Mouse (Mus musculus) brain, embryonic 14.5 days (tissue): ENCODE measurements at regions not wholly inside any gene's neighbourhood (a gene's known extent, or its start where the extent isn't known, plus 50 kb on each side); places are given as distances from the start of the nearest gene placed in this dataset.

Experiments
- DNase-seq: peaks from one replicate; pipeline ENCODE4 v3.0.0-alpha.2; 2011; ENCODE audit warnings: low read depth
- CTCF ChIP-seq: fragments of 200-500 bp; IDR thresholded peaks from 2 replicates; pipeline ENCODE4 v1.5.1; 2012; ENCODE audit warnings: inconsistent platforms, mild to moderate bottlenecking, moderate library complexity, borderline replicate concordance; ENCODE audit not compliant: insufficient read depth, insufficient read length; ENCODE audit errors: extremely low read depth
- POLR2A ChIP-seq: fragments of 200-500 bp; IDR thresholded peaks from 2 replicates; pipeline ENCODE4 v1.6.1; 2012; ENCODE audit warnings: mild to moderate bottlenecking, inconsistent platforms, borderline replicate concordance; ENCODE audit not compliant: poor library complexity, insufficient read depth, insufficient read length, severe bottlenecking; ENCODE audit errors: extremely low read depth

DNA sequence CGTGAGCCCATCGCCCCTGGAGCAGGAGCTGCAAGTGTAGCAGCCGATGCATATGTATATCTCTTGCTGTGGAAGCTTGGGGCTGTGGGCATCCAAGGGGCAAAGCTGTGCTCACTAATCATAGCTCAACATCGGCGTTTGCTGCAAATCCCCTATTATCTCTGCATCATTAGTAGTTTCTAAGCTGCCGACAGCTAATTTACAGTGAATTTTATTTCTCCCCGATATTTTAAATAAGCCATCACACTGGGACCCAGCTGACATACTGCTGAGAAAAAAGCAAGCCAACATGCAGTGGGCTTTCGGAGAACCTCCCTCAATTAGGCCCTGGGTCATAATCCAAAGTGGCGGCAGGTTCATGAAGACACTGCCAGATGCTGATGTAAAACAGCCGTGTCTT lies 313.3 kb upstream of the Eef2kmt start:
- DNase-seq: peak; percentile 77
- TF ChIP-seq CTCF: no peak
- TF ChIP-seq POLR2A: no peak

GRCm38 (mm10) chr16:5549026-5549425 lies 293.2 kb upstream of the Eef2kmt start:
- DNase-seq: peak; percentile 38
- TF ChIP-seq POLR2A (no peak), CTCF (no peak)

- TF ChIP-seq CTCF (no peak), POLR2A (no peak)
- DNase-seq: no peak
Measured at GRCm38 (mm10) chr16:5548602-5549001, 292.8 kb upstream of the Eef2kmt start.

GRCm38 (mm10) chr16:5546808-5547207 lies 291.0 kb upstream of the Eef2kmt start:
- DNase-seq: no peak
- peak; percentile 19; the same call in 1 of the 2 replicates for TF ChIP-seq CTCF
- TF ChIP-seq POLR2A: no peak

DNA sequence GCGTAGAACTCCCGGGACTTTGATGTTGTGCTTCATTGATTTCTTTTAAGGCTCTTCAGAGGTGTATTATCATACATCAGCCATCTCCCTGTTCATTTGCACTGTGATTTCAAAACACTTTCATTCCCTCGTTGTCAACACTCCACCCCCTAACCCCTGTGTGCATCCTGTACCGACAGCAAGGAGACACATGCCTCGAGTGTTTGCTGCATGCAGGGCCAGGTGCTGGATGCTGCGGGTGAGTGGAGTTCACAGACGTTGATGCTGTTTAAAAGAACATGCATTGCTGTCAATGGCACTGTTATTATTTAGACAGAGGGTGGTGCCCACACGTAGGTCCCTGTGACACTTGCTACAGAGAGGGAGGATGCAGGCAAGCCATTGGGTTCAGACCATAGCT lies 290.0 kb upstream of the Eef2kmt start:
- peak; percentile 46 for DNase-seq
- TF ChIP-seq CTCF: no peak
- no peak for TF ChIP-seq POLR2A

DNA sequence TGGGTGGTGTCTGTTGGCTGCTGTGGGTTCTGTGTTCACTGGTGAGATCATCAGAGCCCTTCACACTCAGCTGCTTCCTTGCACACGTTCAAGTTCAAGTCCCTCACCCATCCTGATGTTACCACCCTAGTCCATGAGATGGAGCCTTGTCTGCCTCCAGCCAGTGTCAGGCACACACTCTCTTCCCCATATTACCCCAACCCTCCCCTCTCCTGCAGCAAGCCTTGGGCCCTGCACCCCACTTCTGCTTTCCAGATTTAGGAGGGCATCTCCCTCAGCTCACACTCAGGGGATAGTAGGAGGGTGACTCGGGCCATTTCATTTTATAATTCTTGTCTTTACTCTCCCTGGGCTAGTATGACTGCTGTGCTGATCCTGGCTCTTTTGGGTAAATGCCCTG lies 288.7 kb upstream of the Eef2kmt start:
- TF ChIP-seq CTCF (no peak), POLR2A (no peak)

DNA sequence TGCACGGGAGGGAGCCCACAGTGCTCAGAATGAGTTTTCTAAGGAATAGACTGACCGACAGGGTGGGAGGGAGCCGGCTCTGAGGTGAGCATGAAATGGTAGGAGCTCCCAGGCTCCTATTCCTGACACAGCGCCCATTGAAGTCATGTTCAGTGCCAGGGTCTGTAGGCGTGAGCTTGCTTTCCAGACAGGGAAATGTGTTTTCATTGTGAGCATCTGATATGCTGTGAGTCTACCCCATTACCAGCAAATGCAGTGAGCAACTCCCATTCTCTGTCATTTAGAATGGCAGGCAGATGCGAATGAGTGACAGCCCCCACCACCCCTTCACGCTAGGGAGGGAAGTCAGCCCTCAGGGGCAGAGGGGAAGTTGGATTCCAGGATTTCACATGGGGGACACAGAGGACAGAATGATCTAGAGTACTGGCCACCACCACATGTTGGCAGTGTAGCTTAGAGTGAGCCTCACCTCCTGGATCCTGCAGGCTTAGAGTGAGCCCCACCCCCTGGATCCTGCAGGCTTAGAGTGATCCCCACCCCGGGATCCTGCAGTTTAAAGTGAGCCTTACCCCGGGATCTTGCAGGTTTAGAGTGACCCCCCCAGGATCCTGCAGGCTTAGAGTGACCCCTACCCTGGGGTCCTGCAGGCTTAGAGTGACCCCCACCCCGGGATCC lies 283.2 kb upstream of the Eef2kmt start:
- DNase-seq: peak; percentile 38
- no peak for TF ChIP-seq POLR2A
- TF ChIP-seq CTCF: no peak

More for the DNA sequence above, 288.7 kb upstream of the Eef2kmt start:
- DNase-seq: no peak

- no peak for TF ChIP-seq POLR2A
- peak; percentile 55; the same call in 1 of the 2 replicates for TF ChIP-seq CTCF
- DNase-seq: peak; percentile 40
Measured at GRCm38 (mm10) chr16:5537286-5538204, 281.8 kb upstream of the Eef2kmt start.

- DNase-seq: peak; percentile 78
- TF ChIP-seq CTCF: no peak
- no peak for TF ChIP-seq POLR2A
Measured at GRCm38 (mm10) chr16:5536515-5536972, 280.8 kb upstream of the Eef2kmt start.

- DNase-seq: no peak
- TF ChIP-seq CTCF (no peak), POLR2A (no peak)
Measured at GRCm38 (mm10) chr16:5535414-5535813, 279.6 kb upstream of the Eef2kmt start.

DNA sequence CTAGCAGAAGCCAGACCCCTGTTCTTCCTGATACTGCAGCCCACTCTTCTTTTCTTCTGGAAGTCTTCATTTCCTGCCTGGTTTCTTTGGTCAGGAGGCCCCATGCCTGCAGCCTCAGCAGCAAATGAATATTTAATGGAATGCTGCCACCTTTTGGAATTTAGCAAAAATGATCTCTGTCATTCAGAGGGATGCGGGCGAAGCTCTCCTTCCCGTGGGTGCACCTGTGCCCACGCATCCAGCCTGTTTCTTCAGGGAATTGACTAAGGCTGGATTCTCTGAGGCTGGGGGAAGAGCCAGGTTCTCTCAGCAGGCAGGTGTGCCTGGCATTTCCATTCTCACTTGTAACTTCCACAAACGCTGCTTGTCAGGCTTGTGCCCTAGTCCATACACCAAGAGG lies 279.1 kb upstream of the Eef2kmt start:
- DNase-seq: peak; percentile 68
- TF ChIP-seq CTCF (peak; percentile 34; the same call in 1 of the 2 replicates), POLR2A (no peak)
